In genomic region chr3:152799738-152800431, GRCm38 (mm10) we compare ENCODE assay signal across 9 mouse cellular contexts.
DNase-seq lines count a peak whose midpoint lies in the region; ATAC-seq and TF ChIP-seq lines count a peak whose summit lies in the region.
"Had no signal": no experiment of that assay in that cellular context is flagged by ENCODE, and none has a peak within 500 bp of the region (broad histone marks: within the 10 kb centered on the region; RNA-seq: fewer than 3 reads in every experiment).

No protein-coding gene starts in this region.

- H3K9me3 ChIP-seq in hindbrain, embryonic 10.5 days = peaks cover 7% of the 10 kb centered on the region; the same call in 1 of the 2 replicates
- 0 out of 2 replicates have a peak, but pooled peaks cover 5% of the 10 kb centered on the region for H3K9me3 ChIP-seq in hindbrain, embryonic 14.5 days (ENCODE audit: control insufficient read depth, low read length)
- H3K9me3 ChIP-seq: stomach, embryonic 15.5 days had no signal

- WGBS in hindbrain, embryonic 10.5 days = 81% methylated on average over 9 of the region's 9 CpGs
- WGBS in hindbrain, embryonic 14.5 days = 83% methylated on average over 9 of the region's 9 CpGs
- 70% methylated on average over 9 of the region's 9 CpGs for WGBS in bone marrow, adult 2 months

- H3K9ac ChIP-seq in hindbrain, embryonic 14.5 days = no peak overlapping the region
- H3K9ac ChIP-seq: stomach, embryonic 15.5 days had no signal

- H3K27ac ChIP-seq in hindbrain, embryonic 10.5 days = no peak overlapping the region
- no peak overlapping the region for H3K27ac ChIP-seq in hindbrain, embryonic 14.5 days
- H3K27ac ChIP-seq in bone marrow, adult 2 months (ENCODE audit: control insufficient read depth, insufficient read depth, low read depth, low read length, poor library complexity) = no peak overlapping the region
- H3K27ac ChIP-seq: stomach, embryonic 15.5 days had no signal

- H3K4me2 ChIP-seq in hindbrain, embryonic 14.5 days (replicated peaks) = no peak overlapping the region
- H3K4me2 ChIP-seq: stomach, embryonic 15.5 days had no signal

- no peak for ATAC-seq in hindbrain, embryonic 14.5 days (ENCODE audit: low FRiP score)
- peak; percentile 87 for ATAC-seq in megakaryocyte-erythroid progenitor cell, adult 5-6 weeks (replicated peaks; ENCODE audit: low FRiP score, low TSS enrichment, poor library complexity, severe bottlenecking)

- 0 out of 2 replicates have a peak, but pooled peaks have one; percentile 24 for TF ChIP-seq CTCF in bone marrow, adult 2 months (IDR thresholded peaks at IDR 0.05; ENCODE audit: control insufficient read depth, insufficient read depth, low read length)

- H3K27me3 ChIP-seq in hindbrain, embryonic 10.5 days (ENCODE audit: insufficient read depth, poor library complexity, severe bottlenecking) = no peaks in the 10 kb centered on the region
- no peaks in the 10 kb centered on the region for H3K27me3 ChIP-seq in hindbrain, embryonic 14.5 days (ENCODE audit: control insufficient read depth, insufficient read depth, low read length)
- H3K27me3 ChIP-seq: stomach, embryonic 15.5 days had no signal

- H3K4me1 ChIP-seq in hindbrain, embryonic 10.5 days (replicated peaks) = peaks cover 14% of the 10 kb centered on the region
- H3K4me1 ChIP-seq in hindbrain, embryonic 14.5 days (replicated peaks; ENCODE audit: control insufficient read depth, insufficient read depth, low read length) = peaks cover 4% of the 10 kb centered on the region; the same call in 1 of the 2 replicates
- no peaks in the 10 kb centered on the region for H3K4me1 ChIP-seq in bone marrow, adult 2 months (ENCODE audit: control insufficient read depth, insufficient read depth, low read length)
- H3K4me1 ChIP-seq: stomach, embryonic 15.5 days had no signal

- no peak for TF ChIP-seq POLR2A in bone marrow, adult 2 months (IDR thresholded peaks at IDR 0.05; ENCODE audit: borderline replicate concordance, control insufficient read depth, low read depth, low read length)

- no peak overlapping the region for H3K4me3 ChIP-seq in hindbrain, embryonic 10.5 days
- no peak overlapping the region for H3K4me3 ChIP-seq in hindbrain, embryonic 14.5 days (replicated peaks; ENCODE audit: low read length)
- H3K4me3 ChIP-seq in bone marrow, adult 2 months (replicated peaks; ENCODE audit: control insufficient read depth, low read depth, low read length) = no peak overlapping the region
- H3K4me3 ChIP-seq: stomach, embryonic 15.5 days had no signal

- DNase-seq in hindbrain, embryonic 10.5 days (ENCODE audit: low spot score) = peak; percentile 15
- DNase-seq in hindbrain, embryonic 14.5 days (ENCODE audit: low spot score) = no peak
- peak; percentile 50 for DNase-seq in CD4-positive, CD25-positive, alpha-beta regulatory T cell, adult 2 months (ENCODE audit: low read depth, low spot score)
- DNase-seq in kidney, adult 9 months = peak; percentile 87
- DNase-seq in urinary bladder, adult 2 months (ENCODE audit: low spot score) = no peak
- DNase-seq in thymus, postnatal 25 days = no peak

- no peaks in the 10 kb centered on the region for H3K36me3 ChIP-seq in hindbrain, embryonic 10.5 days
- H3K36me3 ChIP-seq in hindbrain, embryonic 14.5 days (replicated peaks; ENCODE audit: control insufficient read depth, insufficient read depth) = no peaks in the 10 kb centered on the region
- H3K36me3 ChIP-seq: stomach, embryonic 15.5 days had no signal

Comparison
In these comparisons a context has a peak if more than half of its experiments do, and no peak if none do; other contexts are left out.
1. DNase-seq: peak in hindbrain, embryonic 10.5 days (single experiment), CD4-positive, CD25-positive, alpha-beta regulatory T cell, adult 2 months (single experiment) and kidney, adult 9 months (single experiment); none in hindbrain, embryonic 14.5 days (single experiment), urinary bladder, adult 2 months (single experiment) and thymus, postnatal 25 days (single experiment).